Mouse (Mus musculus) spleen, postnatal 10 days (tissue): ENCODE measurements at regions not wholly inside any gene's neighbourhood (a gene's known extent, or its start where the extent isn't known, plus 50 kb on each side); places are given as distances from the start of the nearest gene placed in this dataset.
A peak's percentile ranks its signal among the peaks of the same experiment; 100 is the strongest.
"Not testable (repeated sequence)": the region's sequence is repeated elsewhere in the genome, so short reads cannot be mapped to it uniquely, and the experiment has no call there.

ENCODE experiments used
- DNase-seq, 2 experiments: peaks; one replicate each; pipeline ENCODE4 v3.0.0; 2021 to 2022; ENCODE audit warnings: low spot score in 2 of 2

GRCm38 (mm10) chr3:117265790-117266189 is 94.9 kb downstream of the Plppr4 start:
- DNase-seq, result no peak

- no peak for DNase-seq
Observed at GRCm38 (mm10) chr3:117247833-117248232, 112.8 kb downstream of the Plppr4 start.

- DNase-seq, result no peak
Observed at GRCm38 (mm10) chr3:117241810-117242209, 118.9 kb downstream of the Plppr4 start.

GRCm38 (mm10) chr3:117226616-117227015 is 134.1 kb downstream of the Plppr4 start:
- DNase-seq, result no peak

GRCm38 (mm10) chr3:117225041-117225440 is 135.6 kb downstream of the Plppr4 start:
- DNase-seq, result no peak

GRCm38 (mm10) chr3:117217952-117218351 is 142.7 kb downstream of the Plppr4 start:
- DNase-seq, result no peak

- DNase-seq, result no peak
Observed at GRCm38 (mm10) chr3:117191903-117192302, 168.8 kb downstream of the Plppr4 start.

- no peak for DNase-seq
Observed at GRCm38 (mm10) chr3:117188782-117189500, 171.7 kb downstream of the Plppr4 start.

GRCm38 (mm10) chr3:117183654-117184184 is 177.0 kb downstream of the Plppr4 start:
- DNase-seq, result no peak

GRCm38 (mm10) chr3:117169740-117170139 is 190.9 kb downstream of the Plppr4 start:
- DNase-seq, result no peak

GRCm38 (mm10) chr3:117163046-117163445 is 194.3 kb upstream of the Palmd start:
- no peak for DNase-seq

GRCm38 (mm10) chr3:117160689-117161088 is 191.9 kb upstream of the Palmd start:
- DNase-seq, result not testable (repeated sequence)

GRCm38 (mm10) chr3:117155274-117155673 is 186.5 kb upstream of the Palmd start:
- DNase-seq, result no peak

GRCm38 (mm10) chr3:117153011-117153473 is 184.3 kb upstream of the Palmd start:
- DNase-seq, result no peak

- no peak for DNase-seq
Observed at GRCm38 (mm10) chr3:117152414-117152813, 183.6 kb upstream of the Palmd start.

GRCm38 (mm10) chr3:117147414-117147813 is 178.6 kb upstream of the Palmd start:
- peak in 1 of 2 experiments; percentile 12 for DNase-seq

GRCm38 (mm10) chr3:117139835-117140234 is 171.0 kb upstream of the Palmd start:
- DNase-seq, result no peak

- no peak for DNase-seq
Observed at GRCm38 (mm10) chr3:117138720-117139119, 169.9 kb upstream of the Palmd start.

- no peak for DNase-seq
Observed at GRCm38 (mm10) chr3:117132897-117133296, 164.1 kb upstream of the Palmd start.

- no peak for DNase-seq
Observed at GRCm38 (mm10) chr3:117122211-117122610, 153.4 kb upstream of the Palmd start.

- no peak for DNase-seq
Observed at GRCm38 (mm10) chr3:117120086-117121055, 151.6 kb upstream of the Palmd start.

GRCm38 (mm10) chr3:117119576-117119975 is 150.8 kb upstream of the Palmd start:
- no peak for DNase-seq
